Mouse (Mus musculus): ENCODE results near the gene Cntnap1. TPM values are rescaled to one million over a fixed set of nuclear protein-coding genes. Genes with fewer than 3 reads are reported as not detected.
A peak's percentile ranks its signal among the peaks of the same experiment; 100 is the strongest.
"Not testable (repeated sequence)": the region's sequence is repeated elsewhere in the genome, so short reads cannot be mapped to it uniquely, and the experiment has no call there.

Cntnap1 gene
- total RNA-seq, 2 experiments from 2014 or later = 0.36 to 0.41 TPM

GRCm38 (mm10) chr11:101148751-101149150 lies 21.6 kb upstream of the Cntnap1 start:
- no peak for ATAC-seq (replicated peaks; ENCODE audit: poor library complexity, severe bottlenecking)

- ATAC-seq (replicated peaks; ENCODE audit: poor library complexity, severe bottlenecking) = no peak
Observed at GRCm38 (mm10) chr11:101149178-101150105, 20.9 kb upstream of the Cntnap1 start.

DNA sequence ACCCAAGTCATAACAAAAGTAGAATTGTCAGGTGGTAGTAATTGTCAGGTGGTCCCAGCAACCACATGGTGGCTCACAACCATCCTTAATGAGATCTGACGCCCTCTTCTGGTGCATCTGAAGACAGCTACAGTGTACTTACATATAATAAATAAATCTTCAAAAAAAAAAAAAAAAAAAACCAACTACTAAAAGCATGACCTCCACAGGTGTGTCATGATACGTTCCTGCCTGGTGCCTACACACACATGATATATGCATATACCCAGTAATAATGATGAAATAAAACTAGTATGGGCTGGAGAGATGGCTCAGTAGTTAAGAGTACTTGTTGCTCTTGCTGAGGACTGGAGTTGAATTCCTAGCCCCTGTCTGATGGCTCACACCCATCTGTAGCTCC lies 19.3 kb upstream of the Cntnap1 start:
- no peak for ATAC-seq (replicated peaks; ENCODE audit: poor library complexity, severe bottlenecking)

GRCm38 (mm10) chr11:101152825-101153224 lies 17.5 kb upstream of the Cntnap1 start:
- ATAC-seq (replicated peaks; ENCODE audit: poor library complexity, severe bottlenecking) = no peak

- ATAC-seq (replicated peaks; ENCODE audit: poor library complexity, severe bottlenecking) = no peak
Observed at GRCm38 (mm10) chr11:101154648-101155047, 15.7 kb upstream of the Cntnap1 start.

- ATAC-seq (replicated peaks; ENCODE audit: poor library complexity, severe bottlenecking) = no peak
Observed at GRCm38 (mm10) chr11:101155151-101155550, 15.2 kb upstream of the Cntnap1 start.

- ATAC-seq (replicated peaks; ENCODE audit: poor library complexity, severe bottlenecking) = peak; percentile 66
Observed at GRCm38 (mm10) chr11:101155728-101156371, 14.5 kb upstream of the Cntnap1 start, which contains the start of gene Tubg2. Tubg2 (plus strand) TSS chr11:101155907.

GRCm38 (mm10) chr11:101160151-101160550 lies 10.2 kb upstream of the Cntnap1 start:
- ATAC-seq (replicated peaks; ENCODE audit: poor library complexity, severe bottlenecking) = peak; percentile 23; the same call in 1 of the 2 replicates

- not testable (repeated sequence) for ATAC-seq (replicated peaks; ENCODE audit: poor library complexity, severe bottlenecking)
Observed at GRCm38 (mm10) chr11:101160981-101161505, 9.3 kb upstream of the Cntnap1 start.

GRCm38 (mm10) chr11:101161551-101161950 lies 8.8 kb upstream of the Cntnap1 start:
- no peak for ATAC-seq (replicated peaks; ENCODE audit: poor library complexity, severe bottlenecking)

GRCm38 (mm10) chr11:101162301-101162700 lies 8.0 kb upstream of the Cntnap1 start:
- ATAC-seq (replicated peaks; ENCODE audit: poor library complexity, severe bottlenecking) = no peak

- ATAC-seq (replicated peaks; ENCODE audit: poor library complexity, severe bottlenecking) = no peak
Observed at GRCm38 (mm10) chr11:101162772-101163171, 7.6 kb upstream of the Cntnap1 start.

DNA sequence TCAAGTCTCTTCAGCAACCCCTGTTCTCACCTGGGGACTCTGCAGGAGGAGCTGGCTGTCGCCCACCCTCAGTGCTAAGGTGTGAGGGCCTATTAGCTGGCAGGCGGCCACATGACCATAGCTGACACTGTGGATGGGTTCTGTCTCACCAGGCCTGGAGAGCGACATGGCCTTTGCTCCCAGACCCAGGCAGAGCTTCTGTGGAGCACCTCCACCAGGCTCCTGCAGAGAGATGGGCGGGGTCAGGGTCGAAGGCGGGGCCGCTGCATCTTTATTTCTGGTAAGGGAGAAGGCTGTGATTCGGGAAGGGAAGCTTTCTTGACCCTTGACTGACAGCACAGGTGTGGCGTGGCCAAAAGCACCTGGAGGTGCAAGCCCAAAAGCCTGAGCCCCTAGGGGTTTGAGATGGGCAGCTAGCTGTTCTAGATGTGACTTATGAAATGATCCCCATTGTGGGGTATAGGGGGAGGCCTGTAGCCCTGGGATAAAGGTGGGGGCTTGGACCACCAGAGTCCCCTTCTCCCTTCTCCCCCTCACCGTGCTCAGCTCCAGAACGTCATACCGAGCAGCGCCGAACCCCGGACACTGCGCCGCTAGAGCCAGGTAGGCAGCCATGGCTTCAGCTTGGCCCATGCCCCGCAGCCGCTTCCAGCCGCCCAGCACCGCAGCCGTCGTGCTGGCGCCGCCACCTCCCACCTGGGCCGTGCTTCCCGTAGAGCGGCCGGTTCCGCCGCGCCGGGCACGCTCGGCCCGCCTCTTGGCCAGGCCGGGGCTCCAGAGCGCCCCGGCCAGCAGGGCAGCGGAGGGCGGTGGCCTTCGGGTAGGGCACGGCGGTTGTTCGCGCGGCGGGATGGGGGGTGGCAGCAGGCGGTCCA lies 6.6 kb upstream of the Cntnap1 start:
- no peak for ATAC-seq (replicated peaks; ENCODE audit: poor library complexity, severe bottlenecking)

- no peak for ATAC-seq (replicated peaks; ENCODE audit: poor library complexity, severe bottlenecking)
Observed at GRCm38 (mm10) chr11:101164351-101164665, 6.0 kb upstream of the Cntnap1 start.

GRCm38 (mm10) chr11:101164677-101165580 lies 5.4 kb upstream of the Cntnap1 start:
- ATAC-seq (replicated peaks; ENCODE audit: poor library complexity, severe bottlenecking) = no peak

DNA sequence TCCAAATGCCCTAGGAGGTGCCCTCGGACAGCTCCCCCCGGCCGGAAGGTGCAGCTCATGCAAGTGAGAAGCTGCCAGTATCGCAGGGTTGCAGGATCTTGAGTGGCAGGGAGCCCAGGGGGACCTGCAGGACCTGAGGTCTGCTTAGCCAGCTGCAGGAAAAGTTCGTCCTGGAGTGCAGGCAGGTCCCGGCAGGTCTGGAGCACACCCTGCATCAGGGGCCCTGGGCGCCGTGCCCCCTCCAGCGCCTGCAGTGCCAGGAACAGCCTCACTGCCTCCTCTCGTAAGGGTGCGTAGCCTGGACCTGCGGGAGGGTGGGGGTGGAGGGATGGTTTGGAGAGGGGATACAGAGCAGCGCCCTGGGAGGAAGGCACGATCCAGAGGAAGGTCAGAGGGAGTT lies 4.0 kb upstream of the Cntnap1 start:
- ATAC-seq (replicated peaks; ENCODE audit: poor library complexity, severe bottlenecking) = no peak

DNA sequence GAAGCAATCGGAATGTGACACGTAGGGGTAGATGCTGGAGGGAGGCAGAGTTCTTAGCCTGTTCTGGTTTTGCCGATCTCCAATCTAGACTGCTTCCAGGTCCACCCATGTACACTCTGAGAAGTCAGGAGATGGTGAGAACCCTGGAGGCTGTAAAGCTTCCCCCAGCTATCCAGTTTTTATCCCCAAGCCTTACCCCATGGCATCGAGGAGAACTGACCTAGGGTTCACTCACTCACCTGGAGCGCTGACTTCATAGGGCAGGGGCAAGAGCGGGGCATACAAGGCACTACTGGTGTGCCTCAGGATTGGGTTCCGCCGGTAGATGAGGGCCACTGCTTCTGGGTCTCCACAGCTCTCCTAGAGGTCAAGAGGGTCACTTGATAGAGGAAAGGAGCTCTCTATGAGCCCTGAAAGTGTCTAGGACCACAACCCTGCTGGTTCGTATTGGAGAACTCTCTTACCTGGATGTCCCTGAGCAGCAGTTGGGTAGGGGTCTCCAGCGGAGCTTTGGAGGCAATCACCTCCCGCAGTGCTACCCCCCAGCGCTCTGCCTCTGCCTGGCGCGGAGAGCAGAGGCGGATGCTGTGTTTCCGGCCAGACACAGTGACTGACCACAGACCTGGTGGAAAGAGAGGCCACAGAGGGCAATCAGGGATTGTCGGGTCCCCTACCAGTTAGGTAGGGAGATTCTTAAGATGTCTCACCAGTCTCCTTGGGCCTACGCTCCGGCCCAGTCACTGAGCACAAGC lies 2.9 kb upstream of the Cntnap1 start:
- ATAC-seq (replicated peaks; ENCODE audit: poor library complexity, severe bottlenecking) = no peak

- no peak for ATAC-seq (replicated peaks; ENCODE audit: poor library complexity, severe bottlenecking)
Observed at GRCm38 (mm10) chr11:101167963-101168300, 2.4 kb upstream of the Cntnap1 start.
